Mouse (Mus musculus): Measurements from ENCODE around the gene Pde4d. TPM values are rescaled to one million over a fixed set of nuclear protein-coding genes. Genes with fewer than 3 reads are reported as not detected.

Gene Pde4d
- polyA plus RNA-seq, 1 experiment from 2014 or later, result 13.5 TPM

DNA sequence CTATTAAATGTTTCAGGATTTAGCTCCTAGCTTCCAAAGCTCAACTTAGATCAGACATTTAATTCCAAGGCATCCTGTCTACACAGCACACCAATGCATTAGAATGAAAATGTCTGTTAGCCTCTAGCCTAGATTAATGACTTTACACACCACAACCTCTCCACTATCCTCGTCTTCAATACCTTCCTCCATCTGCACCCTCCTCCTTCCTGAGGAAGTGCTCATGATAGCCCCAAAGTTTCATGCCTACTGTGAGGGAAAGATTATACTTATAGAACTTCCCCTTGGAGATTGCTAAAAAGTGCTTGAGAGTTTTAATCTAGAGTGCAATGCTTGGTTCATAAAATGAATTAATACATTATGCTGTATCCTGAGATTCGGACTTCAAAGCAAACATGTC is 487.5 kb downstream of the Pde4d start:
- Histone ChIP-seq H3K4me1 (replicated peaks) (no peaks in the 10 kb centered on the region), H3K27ac (no peak overlapping the region), H3K27me3 (ENCODE audit: insufficient read depth, poor library complexity, severe bottlenecking) (no peaks in the 10 kb centered on the region), H3K4me3 (no peak overlapping the region), H3K9me3 (peaks cover 2% of the 10 kb centered on the region; the same call in 1 of the 2 replicates), H3K36me3 (no peaks in the 10 kb centered on the region)
- no peak for DNase-seq (ENCODE audit: low spot score)
- WGBS, result 82% methylated on average over 2 of the region's 2 CpGs

GRCm38 (mm10) chr13:108952911-108953310 is 503.2 kb downstream of the Pde4d start:
- Histone ChIP-seq H3K4me3 (no peak overlapping the region), H3K36me3 (no peaks in the 10 kb centered on the region), H3K27me3 (ENCODE audit: insufficient read depth, poor library complexity, severe bottlenecking) (no peaks in the 10 kb centered on the region), H3K9me3 (no peaks in the 10 kb centered on the region), H3K4me1 (replicated peaks) (no peaks in the 10 kb centered on the region), H3K27ac (no peak overlapping the region)
- no peak for DNase-seq (ENCODE audit: low spot score)
- 93% methylated on average over 1 of the region's 1 CpGs for WGBS

DNA sequence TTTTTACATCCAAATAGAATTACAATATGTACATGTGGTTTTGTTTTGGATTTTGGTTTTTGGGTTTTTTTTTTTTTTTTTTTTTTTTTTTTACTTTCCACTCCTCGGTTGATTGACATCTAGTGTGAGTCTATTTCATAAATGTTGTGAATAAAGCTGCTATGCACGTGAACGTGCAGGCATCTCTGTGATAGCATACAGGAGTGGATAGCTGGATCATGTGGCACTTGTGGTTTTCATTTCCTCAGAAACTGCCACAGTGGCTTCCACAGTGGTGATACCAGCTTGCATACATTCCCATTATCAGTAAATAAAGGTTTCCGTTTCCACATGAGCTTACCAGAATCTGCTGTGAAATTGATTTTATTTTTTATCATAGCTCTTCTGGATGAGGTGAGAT is 506.3 kb downstream of the Pde4d start:
- no peaks in the 10 kb centered on the region for H3K36me3 ChIP-seq
- no peaks in the 10 kb centered on the region for H3K4me1 ChIP-seq (replicated peaks)
- 85% methylated on average over 4 of the region's 4 CpGs for WGBS
- H3K27ac ChIP-seq, result no peak overlapping the region
- DNase-seq (ENCODE audit: low spot score), result no peak
- H3K4me3 ChIP-seq, result no peak overlapping the region
- H3K9me3 ChIP-seq, result no peaks in the 10 kb centered on the region
- no peaks in the 10 kb centered on the region for H3K27me3 ChIP-seq (ENCODE audit: insufficient read depth, poor library complexity, severe bottlenecking)

DNA sequence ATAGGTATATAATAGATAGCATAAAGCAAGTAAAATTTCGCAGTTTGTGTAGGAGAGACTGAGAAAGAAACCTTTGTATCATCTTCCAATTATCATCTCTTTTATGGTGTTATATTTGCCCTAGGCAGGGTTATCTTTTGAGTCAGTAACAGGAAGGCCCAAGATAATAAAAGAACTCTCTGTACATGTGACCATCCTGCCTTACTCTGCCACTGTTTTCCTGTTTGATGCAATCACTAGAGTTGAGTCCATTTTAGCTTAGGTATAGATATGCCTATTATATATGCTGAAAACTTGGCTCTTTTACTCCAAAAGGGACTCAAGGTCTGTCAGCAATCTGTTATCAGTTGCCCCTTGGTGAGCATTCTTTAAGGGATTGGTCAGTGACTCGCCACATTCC is 514.3 kb downstream of the Pde4d start:
- Histone ChIP-seq H3K4me3 (no peak overlapping the region), H3K36me3 (no peaks in the 10 kb centered on the region), H3K27ac (no peak overlapping the region), H3K27me3 (ENCODE audit: insufficient read depth, poor library complexity, severe bottlenecking) (no peaks in the 10 kb centered on the region), H3K4me1 (replicated peaks) (no peaks in the 10 kb centered on the region), H3K9me3 (no peaks in the 10 kb centered on the region)
- DNase-seq (ENCODE audit: low spot score), result no peak
- 90% methylated on average over 2 of the region's 2 CpGs for whole genome bisulfite sequencing

DNA sequence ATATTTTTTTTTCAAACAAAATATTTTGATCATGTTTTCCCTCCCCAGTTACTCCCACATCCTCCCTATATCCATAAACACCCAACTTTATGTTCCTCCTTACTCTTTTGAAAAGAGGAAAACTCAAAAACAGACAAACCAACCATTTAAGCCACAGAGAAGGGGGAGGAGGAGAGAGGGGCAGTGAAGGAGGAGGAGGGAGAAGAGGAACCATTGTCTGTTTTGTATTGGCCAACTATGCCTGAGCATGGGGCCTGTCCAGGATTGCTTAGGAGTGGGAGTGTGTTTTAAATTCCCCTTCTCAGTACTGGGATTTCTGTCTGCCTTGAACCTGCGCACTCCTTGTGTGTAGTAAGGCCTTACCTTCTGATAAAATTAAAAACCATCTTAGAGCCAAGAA is 531.4 kb downstream of the Pde4d start:
- Histone ChIP-seq H3K27me3 (ENCODE audit: insufficient read depth, poor library complexity, severe bottlenecking) (no peaks in the 10 kb centered on the region), H3K4me1 (replicated peaks) (no peaks in the 10 kb centered on the region), H3K9me3 (no peaks in the 10 kb centered on the region), H3K27ac (no peak overlapping the region), H3K36me3 (no peaks in the 10 kb centered on the region), H3K4me3 (no peak overlapping the region)
- DNase-seq (ENCODE audit: low spot score), result no peak
- 84% methylated on average over 1 of the region's 1 CpGs for WGBS

DNA sequence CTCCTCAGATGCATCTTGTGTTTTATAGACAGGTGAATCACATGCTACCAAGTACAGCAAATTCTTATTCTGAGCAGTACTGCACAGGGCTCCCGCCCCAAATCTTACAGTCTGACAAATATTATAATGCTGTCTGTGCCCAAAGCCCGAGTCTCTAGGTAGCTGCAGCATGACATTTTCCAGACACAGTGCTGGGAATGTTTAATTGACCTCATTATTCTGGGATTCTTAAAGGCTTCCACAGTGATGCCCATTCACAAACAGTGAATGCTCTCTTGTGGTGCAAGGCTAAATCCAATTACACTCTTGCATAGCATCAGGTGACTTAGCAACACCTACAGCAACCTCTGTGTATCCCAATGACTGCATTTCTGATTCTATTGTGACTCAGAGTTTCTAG is 549.0 kb downstream of the Pde4d start:
- no peaks in the 10 kb centered on the region for H3K27me3 ChIP-seq (ENCODE audit: insufficient read depth, poor library complexity, severe bottlenecking)
- DNase-seq (ENCODE audit: low spot score), result no peak
- 74% methylated on average over 2 of the region's 2 CpGs for WGBS
- H3K4me1 ChIP-seq (replicated peaks), result no peaks in the 10 kb centered on the region
- H3K36me3 ChIP-seq, result no peaks in the 10 kb centered on the region
- no peak overlapping the region for H3K4me3 ChIP-seq
- no peak overlapping the region for H3K27ac ChIP-seq
- H3K9me3 ChIP-seq, result no peaks in the 10 kb centered on the region

DNA sequence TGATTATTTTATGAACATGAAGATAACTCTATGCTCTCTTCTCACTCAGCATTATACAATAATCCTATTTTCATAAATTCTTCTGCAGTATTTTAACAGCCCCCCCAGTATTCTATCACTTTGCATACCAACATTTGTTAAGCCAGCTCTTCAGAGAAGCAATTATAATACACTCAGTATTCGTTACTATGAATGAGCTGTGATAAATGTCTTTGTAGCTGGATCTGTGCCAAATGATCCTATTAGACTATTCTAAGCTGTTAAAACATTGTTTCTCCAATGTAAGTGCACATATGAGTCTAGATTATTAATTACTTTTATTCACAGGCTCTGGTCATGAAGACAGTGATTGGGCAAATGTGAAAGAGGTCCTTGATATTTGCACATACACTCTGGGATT is 575.0 kb downstream of the Pde4d start:
- H3K4me1 ChIP-seq (replicated peaks), result no peaks in the 10 kb centered on the region
- WGBS, result 87% methylated on average over 1 of the region's 1 CpGs
- DNase-seq (ENCODE audit: low spot score), result no peak
- H3K9me3 ChIP-seq, result no peaks in the 10 kb centered on the region
- no peak overlapping the region for H3K27ac ChIP-seq
- no peak overlapping the region for H3K4me3 ChIP-seq
- H3K36me3 ChIP-seq, result no peaks in the 10 kb centered on the region
- no peaks in the 10 kb centered on the region for H3K27me3 ChIP-seq (ENCODE audit: insufficient read depth, poor library complexity, severe bottlenecking)

GRCm38 (mm10) chr13:109047126-109047525 is 597.4 kb downstream of the Pde4d start:
- no peak overlapping the region for H3K27ac ChIP-seq
- no peaks in the 10 kb centered on the region for H3K9me3 ChIP-seq
- WGBS, result 69% methylated on average over 7 of the region's 7 CpGs
- no peaks in the 10 kb centered on the region for H3K36me3 ChIP-seq
- no peaks in the 10 kb centered on the region for H3K4me1 ChIP-seq (replicated peaks)
- no peak overlapping the region for H3K4me3 ChIP-seq
- DNase-seq (ENCODE audit: low spot score), result no peak
- H3K27me3 ChIP-seq (ENCODE audit: insufficient read depth, poor library complexity, severe bottlenecking), result no peaks in the 10 kb centered on the region

DNA sequence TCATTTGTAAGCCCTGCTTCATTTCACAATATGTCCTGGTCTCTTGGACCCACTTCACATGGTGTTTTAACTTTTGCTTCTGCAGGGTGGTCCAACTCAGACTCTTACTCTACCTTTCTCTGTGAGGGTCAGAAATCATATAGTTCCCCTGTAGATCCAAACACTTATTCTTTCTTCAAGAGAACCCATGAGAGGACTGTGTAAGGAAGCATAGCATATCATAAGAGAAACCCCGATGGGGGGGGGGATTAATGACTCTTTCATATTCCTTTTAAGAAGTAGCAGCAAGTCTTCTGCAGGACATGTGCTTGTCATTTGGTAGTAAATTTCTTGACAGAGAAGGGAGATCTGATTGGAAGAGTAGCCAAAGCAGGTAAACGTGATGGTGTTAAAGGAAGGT is 603.1 kb downstream of the Pde4d start:
- Histone ChIP-seq H3K4me1 (replicated peaks) (no peaks in the 10 kb centered on the region), H3K4me3 (no peak overlapping the region), H3K27ac (no peak overlapping the region), H3K9me3 (no peaks in the 10 kb centered on the region), H3K36me3 (no peaks in the 10 kb centered on the region), H3K27me3 (ENCODE audit: insufficient read depth, poor library complexity, severe bottlenecking) (no peaks in the 10 kb centered on the region)
- WGBS, result 82% methylated on average over 2 of the region's 2 CpGs
- no peak for DNase-seq (ENCODE audit: low spot score)

DNA sequence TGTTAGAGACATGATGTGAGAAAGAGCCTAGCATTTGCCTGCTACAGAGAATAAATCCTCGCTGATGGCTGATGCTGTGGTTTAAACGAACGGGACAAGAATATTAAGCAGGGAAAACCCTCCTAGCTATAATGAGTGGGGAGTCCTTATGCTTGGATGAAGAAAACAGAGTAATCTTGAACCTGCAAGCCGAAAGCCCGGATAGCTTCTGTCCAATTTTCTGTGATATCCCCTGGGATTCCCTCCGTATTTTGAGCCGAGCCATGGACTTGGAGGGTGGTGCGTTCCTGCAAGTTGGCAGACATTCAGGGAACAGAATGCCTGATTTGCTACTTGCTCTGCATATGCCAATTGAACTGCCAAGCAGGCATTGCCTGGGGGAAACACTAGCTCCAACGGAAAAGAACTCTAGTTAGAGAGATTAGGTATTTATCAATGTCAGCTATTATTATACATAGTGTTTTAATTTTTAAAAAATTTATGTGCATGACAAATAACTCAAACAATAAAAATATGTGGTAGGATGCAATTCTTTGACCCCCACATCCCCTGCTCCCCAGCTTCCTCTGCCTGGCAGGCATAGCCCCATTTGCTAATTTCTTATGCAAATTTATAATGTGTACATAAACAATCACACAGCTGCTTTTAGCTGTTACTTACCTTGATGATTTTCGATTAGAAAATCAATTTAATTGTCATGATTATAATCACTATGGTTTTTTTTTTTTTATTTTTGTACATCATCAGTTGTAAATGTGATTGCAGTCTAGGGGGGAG is 603.7 kb downstream of the Pde4d start:
- DNase-seq (ENCODE audit: low spot score), result no peak
- Histone ChIP-seq H3K36me3 (no peaks in the 10 kb centered on the region), H3K4me1 (replicated peaks) (no peaks in the 10 kb centered on the region), H3K27ac (no peak overlapping the region), H3K4me3 (no peak overlapping the region), H3K27me3 (ENCODE audit: insufficient read depth, poor library complexity, severe bottlenecking) (no peaks in the 10 kb centered on the region), H3K9me3 (no peaks in the 10 kb centered on the region)
- 79% methylated on average over 10 of the region's 10 CpGs for WGBS

DNA sequence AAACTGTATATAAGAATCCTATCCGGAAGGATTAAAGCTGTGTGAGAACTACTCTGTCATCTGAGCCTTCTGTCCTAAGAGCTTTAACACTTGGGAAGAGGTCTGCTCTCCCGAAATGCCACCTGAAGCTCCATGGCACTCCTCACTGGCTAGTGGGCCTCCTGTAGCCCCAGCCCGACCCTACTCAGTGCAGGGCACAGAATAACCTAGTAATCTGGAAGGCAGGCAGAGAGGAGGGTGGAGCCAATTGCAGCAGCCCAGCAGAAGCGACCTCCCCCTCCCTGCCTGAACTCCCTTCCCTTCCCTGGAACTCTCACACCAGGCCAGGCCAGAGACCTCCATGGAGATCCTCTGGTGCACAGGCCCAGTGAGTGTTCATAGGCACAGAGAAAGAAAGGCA is 608.3 kb downstream of the Pde4d start:
- WGBS, result 34% methylated on average over 4 of the region's 4 CpGs
- H3K36me3 ChIP-seq, result no peaks in the 10 kb centered on the region
- H3K27ac ChIP-seq, result no peak overlapping the region
- no peak overlapping the region for H3K4me3 ChIP-seq
- no peaks in the 10 kb centered on the region for H3K27me3 ChIP-seq (ENCODE audit: insufficient read depth, poor library complexity, severe bottlenecking)
- no peaks in the 10 kb centered on the region for H3K4me1 ChIP-seq (replicated peaks)
- DNase-seq (ENCODE audit: low spot score), result no peak
- no peaks in the 10 kb centered on the region for H3K9me3 ChIP-seq

DNA sequence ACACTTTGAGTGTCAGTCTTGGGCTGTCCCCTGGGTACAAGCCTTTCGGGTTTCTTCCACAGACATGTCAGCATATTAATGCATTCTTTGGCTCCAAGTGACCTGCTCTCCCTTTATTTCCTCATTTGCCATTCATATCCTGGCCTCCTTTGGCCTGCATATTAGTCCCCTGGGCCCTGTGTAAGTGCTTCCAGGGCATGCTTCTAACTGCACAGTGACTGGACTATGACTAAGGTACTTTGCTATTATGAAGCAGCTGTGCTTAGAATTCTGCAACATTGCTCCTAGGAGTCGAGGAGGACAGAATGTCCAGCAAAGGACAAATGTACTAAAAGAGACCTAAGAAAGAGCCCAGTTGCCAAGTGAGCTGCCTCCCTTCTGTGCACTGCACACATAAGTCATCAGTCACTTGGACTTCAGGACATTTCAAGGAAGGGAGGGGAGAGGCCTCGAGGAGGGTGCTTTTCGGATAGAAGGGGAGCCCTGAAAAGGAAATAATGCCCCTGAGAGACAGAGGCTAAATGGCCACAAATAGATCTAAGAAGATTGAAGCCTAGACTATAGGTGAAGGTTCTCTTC is 616.9 kb downstream of the Pde4d start:
- WGBS, result 78% methylated on average over 4 of the region's 4 CpGs
- H3K9me3 ChIP-seq, result no peaks in the 10 kb centered on the region
- H3K27me3 ChIP-seq (ENCODE audit: insufficient read depth, poor library complexity, severe bottlenecking), result no peaks in the 10 kb centered on the region
- no peak overlapping the region for H3K27ac ChIP-seq
- no peak for DNase-seq (ENCODE audit: low spot score)
- no peaks in the 10 kb centered on the region for H3K36me3 ChIP-seq
- H3K4me3 ChIP-seq, result no peak overlapping the region
- H3K4me1 ChIP-seq (replicated peaks), result no peaks in the 10 kb centered on the region

DNA sequence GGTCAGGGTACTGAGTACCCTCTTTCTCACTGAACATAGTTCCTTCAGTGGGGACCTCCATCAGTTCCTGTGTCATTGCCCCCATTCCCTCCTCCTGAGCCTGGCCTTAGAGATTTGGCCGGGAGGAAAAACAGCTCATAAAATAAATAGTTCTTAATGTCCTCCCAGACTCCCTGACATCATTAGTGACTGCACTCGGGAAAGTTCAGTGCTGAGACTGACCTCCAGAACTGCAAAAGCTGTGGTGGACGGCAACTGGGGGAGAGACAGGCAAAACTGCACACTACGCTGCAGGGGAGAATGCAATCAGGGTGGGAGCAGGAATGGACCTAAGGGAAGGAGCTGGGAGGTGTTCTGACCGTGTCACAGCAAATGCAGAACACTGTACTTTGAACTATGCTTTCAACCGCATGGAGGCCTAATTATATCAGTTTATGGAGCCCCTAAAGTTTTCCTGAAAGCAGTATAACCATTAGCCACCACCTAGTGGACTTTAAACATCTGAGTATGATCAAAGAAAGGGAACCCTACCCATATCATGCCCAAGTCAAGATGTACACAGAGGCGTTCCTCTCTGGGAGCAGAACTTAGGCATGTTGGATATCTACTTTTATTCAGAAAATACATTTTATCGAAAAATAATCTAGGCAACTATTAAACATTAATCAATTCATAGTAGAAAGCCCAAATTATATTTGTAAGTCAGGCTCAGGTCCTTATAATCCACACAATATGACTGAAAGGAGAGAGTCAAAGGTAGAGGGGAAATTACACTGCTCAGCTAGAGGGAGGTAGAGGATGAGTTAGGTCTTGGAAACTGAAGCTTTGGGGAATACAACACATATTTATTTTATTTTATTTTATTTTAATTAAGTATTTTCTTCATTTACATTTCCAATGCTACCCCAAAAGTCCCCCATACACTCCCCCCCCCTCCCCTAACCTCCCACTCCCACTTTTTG is 618.8 kb downstream of the Pde4d start:
- WGBS, result 84% methylated on average over 8 of the region's 8 CpGs
- Histone ChIP-seq H3K9me3 (no peaks in the 10 kb centered on the region), H3K27ac (no peak overlapping the region), H3K36me3 (no peaks in the 10 kb centered on the region), H3K4me3 (no peak overlapping the region), H3K4me1 (replicated peaks) (no peaks in the 10 kb centered on the region), H3K27me3 (ENCODE audit: insufficient read depth, poor library complexity, severe bottlenecking) (no peaks in the 10 kb centered on the region)
- no peak for DNase-seq (ENCODE audit: low spot score)
